Mouse (Mus musculus): ENCODE data around the gene Vmn2r23.
"Not testable (repeated sequence)": the region's sequence is repeated elsewhere in the genome, so short reads cannot be mapped to it uniquely, and the experiment has no call there.

Gene Vmn2r23

GRCm38 (mm10) chr6:123702370-123702769, at the start of gene Vmn2r23:
Gene Vmn2r23, plus strand, starts transcription at chr6:123702670.
- no peak for DNase-seq (ENCODE audit: low read depth)

GRCm38 (mm10) chr6:123657040-123657439, 45.4 kb upstream of the Vmn2r23 start:
- DNase-seq (ENCODE audit: low read depth), result no peak

GRCm38 (mm10) chr6:123696639-123697038, 5.8 kb upstream of the Vmn2r23 start:
- not testable (repeated sequence) for DNase-seq (ENCODE audit: low read depth)

GRCm38 (mm10) chr6:123697213-123697612, 5.3 kb upstream of the Vmn2r23 start:
- no peak for DNase-seq (ENCODE audit: low read depth)

- DNase-seq (ENCODE audit: low read depth), result no peak
Measured at GRCm38 (mm10) chr6:123770031-123770430, 67.6 kb downstream of the Vmn2r23 start.

- DNase-seq (ENCODE audit: low read depth), result no peak
Measured at GRCm38 (mm10) chr6:123778579-123778978, 76.1 kb downstream of the Vmn2r23 start, which contains the start of gene Vmn2r24. Gene Vmn2r24, plus strand, starts transcription at chr6:123778879.

GRCm38 (mm10) chr6:123784857-123785256, 82.4 kb downstream of the Vmn2r23 start:
- DNase-seq (ENCODE audit: low read depth), result no peak

- DNase-seq (ENCODE audit: low read depth), result no peak
Measured at GRCm38 (mm10) chr6:123793746-123794145, 91.3 kb downstream of the Vmn2r23 start.

Data from fibroblast of lung, adult 2 months (primary cell).